Mouse (Mus musculus): Measurements from ENCODE around the gene Olfr490.

Olfr490 gene

DNA sequence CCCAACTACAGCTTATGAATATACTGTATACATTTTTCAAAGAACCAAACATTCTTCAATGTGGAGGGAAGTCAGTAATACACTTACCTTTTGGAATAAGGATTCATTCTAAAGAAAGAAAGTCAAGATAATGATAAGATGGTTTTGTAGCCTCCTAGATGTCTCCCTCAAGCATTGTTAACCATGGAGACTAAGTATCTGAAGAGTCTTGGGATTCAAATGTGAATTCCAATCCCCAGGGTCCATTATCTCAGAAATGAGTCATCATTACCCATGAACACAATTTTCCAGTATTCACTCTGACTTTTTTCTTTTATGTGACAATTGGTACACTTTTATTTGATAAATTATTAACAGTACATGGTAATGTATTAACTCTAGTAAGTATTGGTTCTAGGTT lies at the start of gene Olfr490:
Gene Olfr490, minus strand, starts transcription at position 101 of the 400 bp plus-strand sequence.
- DNase-seq: no peak

DNA sequence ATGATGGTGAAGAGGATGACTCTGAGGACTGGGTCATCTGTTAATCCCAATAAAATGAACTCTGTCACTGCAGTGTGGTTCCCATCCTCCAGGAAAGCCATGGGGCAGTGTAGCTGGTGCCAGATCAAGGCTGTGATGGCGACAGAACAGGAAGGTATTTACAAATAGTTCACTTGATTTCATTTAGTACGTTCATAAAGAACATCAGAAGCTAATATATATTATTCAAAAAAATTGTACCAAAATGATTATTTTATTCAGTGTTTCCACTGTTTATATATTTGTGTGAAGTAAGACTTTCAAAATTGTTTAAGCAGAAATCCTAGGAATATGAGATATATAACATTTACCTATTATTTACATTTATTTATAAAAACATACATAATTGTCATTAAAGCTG lies 34.8 kb upstream of the Olfr490 start, which contains the start of gene Olfr492:
Gene Olfr492, minus strand, starts transcription at position 101 of the 400 bp plus-strand sequence.
- DNase-seq: no peak

DNA sequence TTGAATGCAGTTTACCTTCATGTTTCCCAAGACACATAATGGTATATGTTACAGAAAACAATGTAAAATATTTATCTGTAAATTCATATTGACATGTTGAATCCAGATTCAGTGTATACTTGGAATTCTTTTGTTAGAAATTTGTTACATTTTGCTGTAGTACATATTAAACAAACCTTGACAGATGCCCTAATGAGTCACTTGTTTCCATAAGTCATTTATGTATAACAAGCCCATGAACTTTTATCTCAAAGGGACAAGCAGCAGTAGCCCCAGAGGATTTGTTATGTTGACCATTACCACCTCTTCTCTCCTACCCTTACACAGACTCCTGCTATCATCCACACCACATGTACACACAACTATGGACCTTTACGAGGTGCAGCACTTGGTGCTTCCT lies 24.4 kb upstream of the Olfr490 start, which contains the start of gene Olfr491:
Gene Olfr491, plus strand, starts transcription at position 301 of the 400 bp plus-strand sequence.
- DNase-seq: no peak

DNA sequence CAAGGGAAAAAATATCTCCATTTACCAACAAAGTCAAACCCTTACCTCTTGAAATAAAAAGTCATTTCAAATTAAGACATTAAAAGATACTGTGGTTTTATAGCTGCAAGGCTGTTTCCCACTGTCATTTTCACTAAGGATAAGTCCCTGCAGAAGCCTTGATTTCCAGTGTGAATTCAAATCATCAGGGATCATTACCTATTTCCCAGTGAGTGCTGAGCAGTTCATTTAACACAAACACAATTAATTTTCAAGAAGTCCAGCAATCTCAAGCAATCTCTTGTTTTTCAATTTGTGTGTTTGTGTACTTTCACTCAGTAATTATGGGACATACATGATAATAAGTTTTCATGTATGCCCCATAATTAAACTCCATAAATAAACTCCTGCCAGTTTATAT lies 30.5 kb downstream of the Olfr490 start, which contains the start of gene Olfr488:
Gene Olfr488, minus strand, starts transcription at position 101 of the 400 bp plus-strand sequence.
- DNase-seq: no peak
